Mouse (Mus musculus) left cerebral cortex, postnatal 4 days (tissue): ENCODE results near the gene Ralgapa1. TPM values are rescaled to one million over a fixed set of nuclear protein-coding genes. Genes with fewer than 3 reads are reported as not detected.

Source experiments
- DNase-seq: peaks from one replicate; pipeline ENCODE4 v3.0.0-alpha.2; 2022
- intact Hi-C: fragments of 180-260 bp; cut with DNase I; formaldehyde crosslinking; loops from one replicate; pipeline ENCODE4 v1.15.1; 2025
- total RNA-seq, 2 experiments: library from RNA; stranded (reverse); gene quantifications; 2 replicates each; pipeline ENCODE4 v1.2.3; 2021

The Ralgapa1 gene
- 100 to 1,000 TPM; 113 to 116 TPM for total RNA-seq

GRCm38 (mm10) chr12:55820661-55821314 lies at the start of gene Ralgapa1:
Ralgapa1 (minus strand) TSS chr12:55821167.
- peak; percentile 92 for DNase-seq
- intact Hi-C loops, result no loop called here

- intact Hi-C loops, result no loop called here
- no peak for DNase-seq
Measured at GRCm38 (mm10) chr12:55869622-55870322, 48.8 kb upstream of the Ralgapa1 start.

DNA sequence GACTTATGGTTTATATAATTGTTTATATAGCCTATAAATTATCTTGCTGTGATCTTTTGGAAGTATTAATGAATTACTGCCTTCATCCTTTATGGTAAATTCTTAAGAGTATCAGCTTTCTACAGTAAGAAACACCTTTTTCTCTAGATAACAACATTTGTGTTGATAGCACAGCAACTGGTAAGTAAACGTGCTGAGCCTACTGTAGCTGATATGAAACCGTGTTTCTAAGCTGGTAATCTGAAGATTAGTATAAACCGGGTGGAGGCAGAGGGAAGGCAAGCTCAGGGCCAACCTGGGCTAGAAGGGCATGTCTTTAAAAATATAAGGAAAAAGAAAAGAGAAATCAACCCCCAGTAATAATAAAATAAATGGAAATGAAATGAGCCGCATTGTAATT lies 46.8 kb upstream of the Ralgapa1 start:
- intact Hi-C loops, result no loop called here
- no peak for DNase-seq

GRCm38 (mm10) chr12:55860631-55861030 lies 39.7 kb upstream of the Ralgapa1 start:
- DNase-seq, result no peak
- intact Hi-C loops, result no loop called here

DNA sequence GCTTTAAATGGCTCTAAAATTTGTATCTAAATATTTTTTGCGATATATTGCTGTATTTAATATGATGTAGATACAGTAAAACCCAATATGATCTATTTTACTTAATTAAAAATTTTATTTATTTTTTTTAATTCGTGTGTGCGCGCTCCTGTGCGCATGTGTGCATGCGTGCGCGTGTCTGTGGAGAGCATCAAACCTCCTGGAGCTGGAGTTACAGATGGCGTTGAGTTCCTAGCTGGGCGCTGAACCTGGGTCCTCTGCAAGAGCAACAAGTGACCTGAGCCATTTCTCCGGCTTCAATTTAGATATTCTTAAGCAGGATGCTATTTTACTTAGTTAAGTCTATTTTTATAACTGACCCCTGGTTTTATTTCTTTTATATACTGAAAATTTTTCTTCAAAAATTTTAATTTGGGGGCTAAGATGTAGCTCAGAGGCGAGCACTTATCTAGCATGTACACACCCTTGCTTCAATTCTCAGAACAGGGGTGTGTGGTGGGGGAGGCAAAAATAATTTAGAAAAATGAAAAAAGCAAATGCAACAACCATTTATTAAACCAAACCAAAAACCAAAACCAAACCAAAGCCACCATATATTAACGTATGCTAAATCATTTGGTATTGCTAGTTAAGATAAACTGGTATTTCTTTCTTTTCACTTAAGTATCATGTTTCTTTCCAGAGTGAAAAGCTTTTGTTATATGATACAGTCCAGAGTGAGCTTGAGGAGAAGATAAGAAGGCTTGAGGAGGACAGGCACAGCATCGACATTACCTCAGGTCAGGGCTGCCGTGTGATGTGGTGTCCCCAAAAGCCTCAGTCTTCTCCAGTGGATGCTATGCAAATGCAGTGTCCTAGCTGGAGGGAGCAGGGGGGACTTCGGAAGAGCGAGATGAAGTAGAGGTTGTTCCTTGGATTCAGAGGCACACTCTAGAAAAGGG lies 38.7 kb upstream of the Ralgapa1 start:
- intact Hi-C loops, result no loop called here
- no peak for DNase-seq

DNA sequence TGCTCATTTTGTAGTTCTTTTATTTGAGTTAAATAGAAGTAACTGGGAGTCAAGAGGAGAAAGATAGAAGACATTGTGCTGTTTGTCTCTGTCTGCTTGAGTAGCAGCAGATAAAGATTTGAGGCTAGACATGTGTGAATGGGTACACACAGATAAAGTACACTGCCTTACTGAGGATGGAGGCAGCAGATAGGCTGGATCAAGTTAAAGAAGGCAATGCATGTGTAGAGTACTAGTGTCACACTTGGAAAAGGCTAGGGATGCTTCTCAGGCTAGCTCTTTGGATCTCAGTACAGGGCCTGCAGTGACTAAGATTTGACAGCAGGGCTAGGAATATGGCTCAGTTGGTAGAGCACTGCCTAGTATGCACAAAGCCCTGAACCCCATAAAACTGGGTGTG lies 29.7 kb upstream of the Ralgapa1 start:
- intact Hi-C loops, result no loop called here
- DNase-seq, result no peak

DNA sequence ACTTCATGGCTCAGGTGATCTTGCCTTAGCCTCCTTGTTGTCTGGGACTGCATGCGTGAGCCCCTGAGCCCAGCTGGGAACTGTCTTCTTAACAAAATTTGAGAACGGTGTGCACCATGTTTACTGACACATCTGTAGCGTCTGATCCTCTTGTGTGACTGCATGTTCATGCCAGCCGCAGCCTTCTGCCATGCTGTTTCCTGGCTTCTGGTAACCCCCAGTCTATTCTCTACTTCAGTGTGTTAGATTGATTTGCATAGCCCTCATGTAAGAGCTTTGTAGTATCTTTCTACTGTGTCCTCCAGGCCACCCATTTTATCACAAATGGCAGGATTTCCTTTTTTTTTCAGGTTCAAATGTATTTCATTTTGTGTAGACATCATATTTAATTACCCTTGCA lies 26.9 kb upstream of the Ralgapa1 start:
- DNase-seq, result no peak
- intact Hi-C loops, result no loop called here

- DNase-seq, result peak; percentile 13
- intact Hi-C loops, result no loop called here
Measured at GRCm38 (mm10) chr12:55846741-55847140, 25.8 kb upstream of the Ralgapa1 start.

GRCm38 (mm10) chr12:55837495-55837894 lies 16.5 kb upstream of the Ralgapa1 start:
- intact Hi-C loops, result loop anchor here (10.0 kb wide), 2 partner anchors 343 to 523 kb away; partner anchors contain the start of gene Nfkbia

GRCm38 (mm10) chr12:55836199-55836951 lies 15.4 kb upstream of the Ralgapa1 start, which contains the start of gene Brms1l:
Brms1l (plus strand) TSS chr12:55836324.
- DNase-seq, result peak; percentile 98
- intact Hi-C loops, result loop anchor here (10.0 kb wide), 2 partner anchors 342 to 522 kb away; partner anchors contain the start of gene Nfkbia

More at GRCm38 (mm10) chr12:55837495-55837894, 16.5 kb upstream of the Ralgapa1 start:
- DNase-seq, result no peak

DNA sequence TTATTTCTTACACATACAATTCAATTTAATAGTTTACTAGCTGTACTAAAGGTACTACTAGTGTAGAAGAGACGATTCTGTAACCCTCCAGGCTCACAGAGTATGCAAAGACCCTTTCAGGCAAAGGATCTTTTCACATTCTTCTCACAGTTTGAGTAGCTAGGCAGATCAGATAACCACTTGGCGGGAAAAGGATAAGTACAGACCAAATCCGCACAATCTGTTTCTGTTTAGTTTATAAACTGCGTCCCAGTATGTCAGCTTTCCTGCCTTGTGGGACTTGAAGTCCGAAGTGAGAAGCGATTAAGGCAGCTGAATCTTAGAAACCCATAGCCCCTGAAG lies 14.9 kb upstream of the Ralgapa1 start:
- intact Hi-C loops, result loop anchor here (10.0 kb wide), 2 partner anchors 341 to 521 kb away; partner anchors contain the start of gene Nfkbia
- no peak for DNase-seq

DNA sequence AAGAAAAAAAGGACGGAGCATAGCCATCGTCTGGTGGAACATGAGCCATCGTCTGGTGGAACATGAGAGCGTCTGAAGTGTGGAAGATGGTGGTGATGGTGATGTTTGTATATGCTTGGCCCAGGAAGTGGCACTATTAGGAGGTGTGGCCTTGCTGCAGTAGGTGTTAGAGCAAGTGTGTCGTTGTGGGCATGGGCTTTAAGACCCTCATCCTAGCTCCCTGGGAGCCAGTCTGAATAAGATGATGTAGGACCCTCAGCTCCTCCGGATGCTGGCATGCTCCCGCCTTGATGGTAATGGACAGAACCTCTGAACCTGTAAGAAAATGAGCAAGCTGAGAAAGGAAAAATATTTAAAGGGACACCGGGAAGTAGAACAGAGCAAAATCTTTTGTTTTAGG lies 13.9 kb upstream of the Ralgapa1 start:
- intact Hi-C loops, result loop anchor here (10.0 kb wide), 2 partner anchors 340 to 520 kb away; partner anchors contain the start of gene Nfkbia
- DNase-seq, result no peak

DNA sequence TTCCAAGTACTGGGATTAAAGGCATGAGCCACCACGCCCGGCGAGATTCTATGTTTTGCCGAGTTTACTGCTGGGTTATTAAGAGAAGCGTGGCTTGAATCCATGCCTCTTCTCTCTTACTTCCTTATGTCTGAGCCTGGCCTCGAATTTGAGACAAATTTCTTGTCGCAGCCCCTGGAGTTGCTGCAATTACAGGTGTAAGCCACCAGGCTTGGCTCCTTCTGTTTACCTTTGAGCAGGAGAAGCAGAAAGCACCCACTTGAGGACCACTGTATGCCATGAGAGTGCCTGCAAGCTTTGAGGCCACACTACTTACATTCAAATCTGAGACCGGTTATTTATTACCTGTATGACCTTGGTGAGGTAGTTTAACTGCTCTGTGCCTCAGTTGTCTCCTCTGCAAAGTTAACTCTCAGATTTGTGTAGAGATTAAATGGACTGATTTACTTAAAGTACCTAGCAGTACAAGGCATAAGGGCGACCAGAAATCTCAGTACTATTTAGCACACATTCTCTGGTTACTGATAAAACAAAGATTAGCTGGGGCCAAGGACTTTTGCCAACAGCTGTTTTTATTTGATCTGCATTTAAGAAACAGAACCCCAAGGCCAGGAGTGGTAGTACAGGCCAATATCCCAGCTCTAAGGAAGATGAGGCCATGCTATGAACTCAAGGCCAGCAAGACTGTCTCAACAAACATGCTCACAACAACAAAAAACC lies 13.1 kb upstream of the Ralgapa1 start:
- intact Hi-C loops, result loop anchor here (10.0 kb wide), 2 partner anchors 339 to 519 kb away; partner anchors contain the start of gene Nfkbia
- DNase-seq, result no peak

DNA sequence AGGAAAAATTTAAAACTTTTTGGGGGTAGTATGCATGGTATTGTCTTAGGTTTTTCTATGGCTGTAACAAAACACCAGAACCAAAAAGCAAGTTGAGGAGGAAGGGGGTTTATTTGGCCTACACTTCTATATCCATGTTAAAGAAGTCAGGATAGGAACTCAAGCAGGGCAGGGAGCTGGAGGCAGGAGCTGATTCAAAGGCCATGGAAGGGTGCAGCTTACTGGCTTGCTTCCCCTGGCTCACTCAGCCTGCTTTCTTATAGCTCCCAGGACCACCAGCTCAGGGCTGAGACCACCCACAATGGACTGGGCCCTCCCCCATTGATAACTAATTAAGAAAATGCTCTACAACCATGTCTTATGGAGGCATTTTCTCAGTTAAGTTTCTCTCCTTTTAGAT lies 12.0 kb upstream of the Ralgapa1 start:
- intact Hi-C loops, result loop anchor here (10.0 kb wide), 2 partner anchors 338 to 518 kb away; partner anchors contain the start of gene Nfkbia
- DNase-seq, result no peak

DNA sequence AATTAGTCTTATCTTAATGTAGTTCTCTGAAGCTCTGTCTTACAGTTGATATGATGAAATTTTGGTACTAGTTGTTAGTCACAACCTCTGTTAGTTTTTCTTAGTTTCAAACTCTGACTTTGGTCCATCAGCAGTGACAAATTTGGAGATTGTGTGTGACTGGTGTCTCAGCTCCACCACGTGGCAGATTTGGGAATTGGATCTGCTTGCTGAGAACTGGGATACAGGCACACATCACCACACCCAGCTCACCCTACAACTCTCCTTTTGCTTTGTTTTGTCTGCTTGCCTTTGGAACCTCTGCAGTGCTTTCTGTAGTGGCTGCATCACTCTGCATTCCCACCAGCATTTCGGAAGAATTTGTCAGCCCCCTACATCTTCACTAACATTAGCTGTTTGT lies 10.1 kb upstream of the Ralgapa1 start:
- peak; percentile 57 for DNase-seq
- intact Hi-C loops, result loop anchor here (10.0 kb wide), 2 partner anchors 336 to 516 kb away; partner anchors contain the start of gene Nfkbia

- no peak for DNase-seq
- intact Hi-C loops, result no loop called here
Measured at GRCm38 (mm10) chr12:55825537-55825936, 4.6 kb upstream of the Ralgapa1 start.

DNA sequence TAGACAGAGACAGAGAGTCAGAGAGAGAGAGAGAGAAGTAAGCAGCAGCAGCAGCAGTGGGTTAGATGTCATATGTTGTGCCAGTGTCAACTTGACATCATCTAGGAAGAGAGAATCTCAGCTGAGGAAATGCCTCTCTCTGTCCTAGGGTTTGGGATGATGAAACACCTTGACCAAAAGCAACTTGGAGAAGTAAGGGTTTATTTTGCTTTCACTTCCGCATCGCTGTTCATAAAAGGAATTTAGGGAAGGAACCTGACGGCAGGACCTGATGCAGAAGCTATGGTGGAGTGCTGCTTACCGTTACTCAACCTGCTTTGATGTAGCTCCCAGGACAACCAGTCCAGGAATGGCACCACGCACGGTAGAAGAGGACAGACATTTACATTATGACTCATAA lies 3.1 kb upstream of the Ralgapa1 start:
- intact Hi-C loops, result no loop called here
- no peak for DNase-seq

DNA sequence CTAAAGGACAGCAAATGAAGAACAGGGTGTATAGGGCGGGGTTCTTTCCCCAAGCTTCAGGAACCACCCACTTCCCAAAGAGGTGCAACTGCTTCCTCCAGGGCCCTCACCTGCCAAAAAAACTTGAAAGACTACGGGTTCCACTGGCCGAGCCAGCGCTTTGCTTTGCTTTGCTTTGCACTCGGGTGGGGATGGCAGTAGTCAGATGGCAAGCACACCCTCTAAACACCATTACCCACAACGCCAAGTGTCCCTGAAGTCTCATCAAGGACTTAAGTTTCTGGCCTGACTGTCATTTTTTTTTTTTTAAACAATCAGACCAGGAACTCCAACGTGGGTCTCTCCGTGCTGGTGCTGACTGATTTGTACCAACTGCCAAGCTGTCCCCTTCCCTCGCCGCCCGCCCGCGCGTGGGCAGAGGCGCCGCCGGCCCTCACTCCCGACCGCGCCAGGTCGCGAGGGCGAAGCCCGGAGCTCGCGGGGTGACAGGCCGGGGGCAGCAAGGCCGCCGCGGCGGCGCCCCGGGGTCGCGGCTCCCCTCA lies 777 bp downstream of the Ralgapa1 start:
- intact Hi-C loops, result no loop called here
- DNase-seq, result peak; percentile 12

DNA sequence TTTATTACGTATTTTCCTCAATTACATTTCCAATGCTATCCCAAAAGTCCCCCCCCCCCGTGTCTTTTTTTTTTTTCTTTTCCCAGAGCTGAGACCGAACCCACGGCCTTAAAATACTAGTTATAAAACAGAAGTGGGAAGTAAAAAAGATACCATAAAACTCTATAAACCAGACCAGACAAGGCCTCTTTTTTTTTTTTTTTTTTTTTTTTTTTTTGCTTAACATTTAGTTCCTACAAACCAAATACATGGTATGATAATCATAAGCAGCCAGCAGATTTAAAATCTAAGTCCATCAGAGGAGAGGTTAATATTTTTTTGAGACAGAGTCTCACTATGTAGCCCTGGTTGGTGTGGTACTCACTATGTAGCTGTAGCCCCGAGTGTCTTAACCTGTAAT lies 4.5 kb downstream of the Ralgapa1 start:
- no peak for DNase-seq
- intact Hi-C loops, result no loop called here
